Mouse (Mus musculus) heart, adult 2 months (tissue): Measurements from ENCODE around the gene Zfp768.
"Not testable (repeated sequence)": the region's sequence is repeated elsewhere in the genome, so short reads cannot be mapped to it uniquely, and the experiment has no call there.

Experiments used
- CTCF ChIP-seq: fragments of 200-600 bp; IDR thresholded peaks from 2 replicates; pipeline ENCODE4 v1.8.1; 2022; ENCODE audit warnings: antibody characterized with exemption, mild to moderate bottlenecking, moderate library complexity
- EP300 ChIP-seq: fragments of 200-500 bp; IDR thresholded peaks from 2 replicates; pipeline ENCODE4 v1.6.1; 2011; ENCODE audit warnings: low read depth, low read length, control low read depth; ENCODE audit not compliant: insufficient read depth
- POLR2A ChIP-seq: fragments of 200-500 bp; IDR thresholded peaks from 2 replicates; pipeline ENCODE4 v1.6.1; 2011; ENCODE audit warnings: mild to moderate bottlenecking, low read depth, low read length, control low read depth; ENCODE audit not compliant: insufficient read depth

- TF ChIP-seq CTCF = peak; percentile 95
- TF ChIP-seq POLR2A, EP300: not testable (repeated sequence)
These were observed 17.0 kb upstream of the Zfp768 start for GRCm38 (mm10) chr7:127362418-127362817.
